Mouse (Mus musculus) CH12.LX (cell line): Measurements from ENCODE around the gene Rasd2.

ENCODE experiments used
- CTCF ChIP-seq, 2 experiments: IDR thresholded peaks in 1 of 2; conservative IDR thresholded peaks in 1 of 2; 2 replicates each; pipeline ENCODE4 v1.5.1; 2011 to 2012; ENCODE audit warnings: low read depth in 2 of 2, low read length in 2 of 2, improper control_type of control experiment in 1 of 2, inconsistent platforms in 1 of 2, mild to moderate bottlenecking in 1 of 2, moderate library complexity in 1 of 2
- HCFC1 ChIP-seq: IDR thresholded peaks from 2 replicates; pipeline ENCODE4 v1.6.1; 2012; ENCODE audit warnings: low read depth, mild to moderate bottlenecking, inconsistent platforms, low read length, improper control_type of control experiment
- MAZ ChIP-seq: IDR thresholded peaks from 2 replicates; pipeline ENCODE4 v1.6.1; 2012; ENCODE audit warnings: low read depth, mild to moderate bottlenecking, inconsistent platforms, low read length, improper control_type of control experiment, moderate library complexity
- MYC ChIP-seq: IDR thresholded peaks from 2 replicates; pipeline ENCODE4 v1.6.1; 2011; ENCODE audit warnings: low read depth, mild to moderate bottlenecking, improper control_type of control experiment, low read length
- NRF1 ChIP-seq: IDR thresholded peaks from 2 replicates; pipeline ENCODE4 v1.6.1; 2014; ENCODE audit warnings: low read depth, mild to moderate bottlenecking, inconsistent platforms, low read length, improper control_type of control experiment, moderate library complexity
- POLR2A ChIP-seq: IDR thresholded peaks from 2 replicates; pipeline ENCODE4 v1.6.1; 2011; ENCODE audit warnings: low read depth, mild to moderate bottlenecking, improper control_type of control experiment, low read length
- SIN3A ChIP-seq: IDR thresholded peaks from 2 replicates; pipeline ENCODE4 v1.6.1; 2012; ENCODE audit warnings: low read length, improper control_type of control experiment, inconsistent platforms
- ZC3H11A ChIP-seq: IDR thresholded peaks from 2 replicates; pipeline ENCODE4 v1.6.1; 2012; ENCODE audit warnings: low read depth, mild to moderate bottlenecking, inconsistent platforms, low read length, improper control_type of control experiment

- TF ChIP-seq CTCF (conservative IDR thresholded peaks at IDR 0.05 in 1 of 2, IDR thresholded peaks at IDR 0.05 in 1 of 2; ENCODE audit: low read depth in 2 of 2, low read length in 2 of 2) (no peak), SIN3A (no peak), NRF1 (no peak), HCFC1 (no peak), ZC3H11A (no peak), POLR2A (no peak), MYC (no peak), MAZ (no peak)
Measured at GRCm38 (mm10) chr8:75254027-75254426, 40.3 kb downstream of the Rasd2 start.
